Mouse (Mus musculus): ENCODE results near the gene Nrip1.

- TF ChIP-seq CTCF (IDR thresholded peaks at IDR 0.05; ENCODE audit: insufficient read depth, low read depth, low read length): no peak
- no peak for TF ChIP-seq POLR2A (IDR thresholded peaks at IDR 0.05; ENCODE audit: insufficient read depth, low read depth, low read length)
Observed at GRCm38 (mm10) chr16:76266635-76267268, 106.9 kb downstream of the Nrip1 start.
